Mouse (Mus musculus): ENCODE measurements around the gene Gp1bb. TPM values are rescaled to one million over a fixed set of nuclear protein-coding genes. Genes with fewer than 3 reads are reported as not detected.
A peak's percentile ranks its signal among the peaks of the same experiment; 100 is the strongest.

Gp1bb gene
- polyA plus RNA-seq, 1 experiment from 2014 or later = 3.2 TPM

DNA sequence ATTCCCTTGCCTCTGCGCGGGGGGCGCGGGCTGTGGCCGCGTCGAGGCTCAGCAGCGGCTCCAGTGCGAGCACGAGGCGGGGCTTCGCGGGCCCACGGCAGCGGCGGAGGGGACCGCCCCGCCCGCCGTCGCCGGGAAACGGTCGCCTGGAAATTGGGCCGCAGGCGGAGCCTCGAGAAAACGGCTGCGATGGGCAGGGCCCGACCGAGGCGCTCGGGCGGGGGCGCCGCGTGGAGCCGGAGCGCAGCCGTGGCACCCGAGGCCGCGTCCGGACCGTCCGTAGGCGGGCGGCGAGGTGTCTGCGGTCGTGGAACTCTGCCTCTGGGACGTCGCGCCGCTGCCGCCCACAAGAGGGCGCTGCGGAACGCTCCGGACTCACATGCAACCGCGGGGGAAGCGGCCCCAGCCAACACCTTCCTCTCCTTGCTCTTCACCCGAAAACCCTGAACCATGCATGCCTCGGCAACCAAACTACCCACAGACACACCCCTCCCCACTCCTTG is 4.2 kb upstream of the Gp1bb start, which contains the start of gene Gm49601:
Gene Gm49601, minus strand, starts transcription at position 52 of the 503 bp plus-strand sequence.
- Histone ChIP-seq H3K27me3 (ENCODE audit: poor library complexity, severe bottlenecking) (peaks cover 95% of the 10 kb centered on the region), H3K9me3 (no peaks in the 10 kb centered on the region), H3K27ac (peak within 1 kb of the TSS; percentile 63), H3K4me3 (peak within 1 kb of the TSS; percentile 61), H3K36me3 (replicated peaks) (peaks cover 31% of the 10 kb centered on the region), H3K4me1 (peaks cover 58% of the 10 kb centered on the region)
- under 1% methylated on average over 65 of the region's 65 CpGs for WGBS
- peak; percentile 83 for DNase-seq (ENCODE audit: extremely low spot score, low spot score)

DNA sequence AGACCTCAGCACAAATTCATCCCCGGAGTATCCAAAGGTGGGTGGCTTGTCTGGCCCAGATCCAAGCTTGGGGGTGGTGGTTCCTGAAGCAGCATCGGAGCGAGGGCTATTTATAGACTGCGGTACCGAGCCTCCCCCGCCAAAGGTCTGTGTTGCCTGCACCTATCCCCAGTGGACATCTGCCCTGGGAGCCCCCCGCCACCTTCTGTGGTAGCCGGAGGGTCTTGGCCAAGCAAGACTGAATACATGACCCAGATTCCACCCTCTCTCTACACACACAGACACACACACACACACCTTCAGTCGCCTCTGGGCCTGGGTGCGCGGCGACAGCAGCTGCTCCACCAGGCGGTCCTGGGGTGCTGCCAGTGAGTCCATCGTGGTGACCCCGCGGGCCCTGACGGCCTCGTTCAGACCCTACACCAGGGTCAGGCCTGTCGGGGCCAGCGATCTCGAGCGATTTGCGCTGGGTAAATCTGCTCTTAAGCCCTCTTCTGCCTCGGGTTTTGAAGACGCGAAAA is 3.6 kb upstream of the Gp1bb start:
- Histone ChIP-seq H3K27me3 (ENCODE audit: poor library complexity, severe bottlenecking) (peaks cover 95% of the 10 kb centered on the region), H3K4me1 (peaks cover 64% of the 10 kb centered on the region), H3K4me3 (peak overlapping the region; percentile 61), H3K9me3 (no peaks in the 10 kb centered on the region), H3K36me3 (replicated peaks) (peaks cover 31% of the 10 kb centered on the region), H3K27ac (peak overlapping the region; percentile 63)
- peak; percentile 33 for DNase-seq (ENCODE audit: extremely low spot score, low spot score)
- 7% methylated on average over 26 of the region's 26 CpGs for WGBS

DNA sequence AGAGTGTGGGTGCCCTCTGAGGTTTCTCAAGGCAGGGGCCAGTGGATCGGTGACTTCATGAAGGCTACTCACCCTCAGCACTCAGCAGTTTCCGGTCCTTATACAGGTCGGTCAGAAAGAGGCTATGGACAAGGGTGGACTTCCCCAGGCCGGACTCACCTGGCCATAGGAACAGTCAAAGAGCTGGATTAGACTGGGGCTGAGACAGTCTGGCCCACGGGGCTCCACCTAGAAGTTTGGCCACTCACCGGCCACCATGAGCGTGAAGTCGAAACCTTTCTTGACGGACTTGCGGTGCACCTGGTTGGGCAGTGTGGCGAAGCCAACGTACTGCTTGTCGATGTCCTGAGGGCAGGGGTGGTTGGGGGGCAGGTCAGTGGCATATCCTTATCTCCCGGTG is 2.9 kb upstream of the Gp1bb start:
- H3K27ac ChIP-seq = no peak overlapping the region
- DNase-seq (ENCODE audit: extremely low spot score, low spot score) = no peak
- no peaks in the 10 kb centered on the region for H3K9me3 ChIP-seq
- peaks cover 67% of the 10 kb centered on the region for H3K4me1 ChIP-seq
- peaks cover 95% of the 10 kb centered on the region for H3K27me3 ChIP-seq (ENCODE audit: poor library complexity, severe bottlenecking)
- H3K36me3 ChIP-seq (replicated peaks) = peaks cover 31% of the 10 kb centered on the region
- 28% methylated on average over 14 of the region's 14 CpGs for WGBS
- no peak overlapping the region for H3K4me3 ChIP-seq

GRCm38 (mm10) chr16:18624641-18625040 is 2.4 kb upstream of the Gp1bb start:
- WGBS = 9% methylated on average over 15 of the region's 15 CpGs

GRCm38 (mm10) chr16:18623751-18624540 is 1.7 kb upstream of the Gp1bb start:
- no peak for DNase-seq (ENCODE audit: extremely low spot score, low spot score)
- WGBS = 14% methylated on average over 15 of the region's 15 CpGs
- Histone ChIP-seq H3K4me3 (no peak overlapping the region), H3K4me1 (peaks cover 58% of the 10 kb centered on the region), H3K27me3 (ENCODE audit: poor library complexity, severe bottlenecking) (peaks cover 100% of the 10 kb centered on the region), H3K9me3 (no peaks in the 10 kb centered on the region), H3K36me3 (replicated peaks) (peaks cover 31% of the 10 kb centered on the region), H3K27ac (no peak overlapping the region)

More at GRCm38 (mm10) chr16:18624641-18625040, 2.4 kb upstream of the Gp1bb start:
- Histone ChIP-seq H3K4me1 (peaks cover 64% of the 10 kb centered on the region), H3K9me3 (no peaks in the 10 kb centered on the region), H3K4me3 (no peak overlapping the region), H3K27ac (no peak overlapping the region), H3K27me3 (ENCODE audit: poor library complexity, severe bottlenecking) (peaks cover 98% of the 10 kb centered on the region), H3K36me3 (replicated peaks) (peaks cover 31% of the 10 kb centered on the region)
- DNase-seq (ENCODE audit: extremely low spot score, low spot score) = no peak

GRCm38 (mm10) chr16:18622916-18623750 is 930 bp upstream of the Gp1bb start:
- Histone ChIP-seq H3K9me3 (no peaks in the 10 kb centered on the region), H3K36me3 (replicated peaks) (peaks cover 31% of the 10 kb centered on the region), H3K27me3 (ENCODE audit: poor library complexity, severe bottlenecking) (peaks cover 100% of the 10 kb centered on the region), H3K27ac (no peak overlapping the region), H3K4me3 (no peak overlapping the region), H3K4me1 (peaks cover 50% of the 10 kb centered on the region)
- WGBS = 9% methylated on average over 29 of the region's 29 CpGs
- peak; percentile 15 for DNase-seq (ENCODE audit: extremely low spot score, low spot score)

DNA sequence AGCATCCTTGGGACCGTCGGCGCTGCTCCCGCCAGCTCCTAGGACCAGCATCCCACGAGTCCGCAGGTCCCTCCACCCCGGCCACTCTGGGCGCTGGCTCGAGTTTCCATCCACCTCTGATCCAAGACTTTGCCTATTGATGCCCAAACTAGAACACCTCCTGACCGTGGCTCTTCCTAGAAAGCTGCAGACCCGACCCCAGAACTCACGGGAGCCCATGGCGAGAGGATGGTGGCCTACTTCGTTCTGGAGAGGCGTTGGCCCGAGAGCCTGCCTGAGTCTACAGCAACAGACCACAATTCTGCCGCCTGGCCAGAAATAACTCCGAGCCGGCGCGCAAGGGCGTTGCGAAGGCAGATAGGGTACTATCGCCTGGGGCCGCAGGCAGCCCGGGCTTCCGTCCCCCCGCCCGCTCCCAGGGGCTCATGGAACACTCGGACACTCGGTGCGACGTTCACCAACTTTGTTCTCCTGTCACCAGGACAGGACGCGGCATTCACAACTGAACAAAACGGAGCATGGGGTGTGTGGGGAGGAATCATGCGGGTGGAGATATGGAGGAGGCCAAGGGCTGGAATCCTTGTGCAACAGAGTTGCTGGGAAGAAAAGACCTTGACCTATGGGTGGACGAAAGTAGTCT is 721 bp downstream of the Gp1bb start:
- 2% methylated on average over 38 of the region's 38 CpGs for WGBS
- DNase-seq (ENCODE audit: extremely low spot score, low spot score) = peak; percentile 46

GRCm38 (mm10) chr16:18620601-18621361 is 1.4 kb downstream of the Gp1bb start:
- peak; percentile 36 for DNase-seq (ENCODE audit: extremely low spot score, low spot score)
- Histone ChIP-seq H3K4me1 (peaks cover 38% of the 10 kb centered on the region), H3K27me3 (ENCODE audit: poor library complexity, severe bottlenecking) (peaks cover 100% of the 10 kb centered on the region), H3K9me3 (no peaks in the 10 kb centered on the region), H3K36me3 (replicated peaks) (peaks cover 31% of the 10 kb centered on the region), H3K4me3 (peak overlapping the region; percentile 55), H3K27ac (peak overlapping the region; percentile 17; the same call in 1 of the 2 replicates)
- under 1% methylated on average over 74 of the region's 74 CpGs for WGBS

More for the DNA sequence above, 721 bp downstream of the Gp1bb start:
- Histone ChIP-seq H3K4me1 (peaks cover 45% of the 10 kb centered on the region), H3K4me3 (peak overlapping the region; percentile 55), H3K36me3 (replicated peaks) (peaks cover 31% of the 10 kb centered on the region), H3K9me3 (no peaks in the 10 kb centered on the region), H3K27me3 (ENCODE audit: poor library complexity, severe bottlenecking) (peaks cover 100% of the 10 kb centered on the region), H3K27ac (no peak overlapping the region)

GRCm38 (mm10) chr16:18620201-18620600 is 2.0 kb downstream of the Gp1bb start:
- 15% methylated on average over 6 of the region's 6 CpGs for WGBS
- H3K4me1 ChIP-seq = peaks cover 33% of the 10 kb centered on the region
- no peak overlapping the region for H3K27ac ChIP-seq
- H3K27me3 ChIP-seq (ENCODE audit: poor library complexity, severe bottlenecking) = peaks cover 98% of the 10 kb centered on the region
- peaks cover 31% of the 10 kb centered on the region for H3K36me3 ChIP-seq (replicated peaks)
- H3K4me3 ChIP-seq = peak overlapping the region; percentile 55
- no peak for DNase-seq (ENCODE audit: extremely low spot score, low spot score)
- no peaks in the 10 kb centered on the region for H3K9me3 ChIP-seq

GRCm38 (mm10) chr16:18619110-18619509 is 3.1 kb downstream of the Gp1bb start:
- no peak for DNase-seq (ENCODE audit: extremely low spot score, low spot score)
- Histone ChIP-seq H3K27me3 (ENCODE audit: poor library complexity, severe bottlenecking) (peaks cover 98% of the 10 kb centered on the region), H3K4me3 (no peak overlapping the region), H3K36me3 (replicated peaks) (peaks cover 22% of the 10 kb centered on the region), H3K4me1 (peaks cover 33% of the 10 kb centered on the region), H3K27ac (no peak overlapping the region), H3K9me3 (no peaks in the 10 kb centered on the region)
- WGBS = 52% methylated on average over 4 of the region's 4 CpGs

DNA sequence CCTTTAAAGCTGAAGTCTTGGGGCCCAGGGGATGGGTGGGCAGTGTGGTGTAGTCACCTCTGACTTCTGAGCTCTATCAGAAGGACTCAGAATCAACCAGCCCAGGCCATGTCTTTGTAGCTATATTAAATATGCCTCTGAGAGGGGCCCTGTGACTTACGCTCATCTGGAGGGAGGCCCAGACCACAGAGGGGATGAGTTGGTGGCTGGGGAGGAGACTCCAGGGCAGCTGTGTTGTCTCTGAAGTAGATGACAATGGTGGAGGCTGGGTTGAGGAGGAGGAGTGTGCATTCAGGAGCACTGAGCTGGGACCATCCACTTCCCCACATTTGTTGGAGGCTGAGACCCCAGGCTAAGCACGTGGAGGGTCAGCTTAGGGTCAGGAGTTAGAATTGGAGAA is 3.9 kb downstream of the Gp1bb start:
- Histone ChIP-seq H3K27ac (no peak overlapping the region), H3K4me3 (no peak overlapping the region), H3K4me1 (peaks cover 33% of the 10 kb centered on the region), H3K36me3 (replicated peaks) (peaks cover 13% of the 10 kb centered on the region), H3K9me3 (no peaks in the 10 kb centered on the region), H3K27me3 (ENCODE audit: poor library complexity, severe bottlenecking) (peaks cover 97% of the 10 kb centered on the region)
- 52% methylated on average over 2 of the region's 2 CpGs for WGBS
- no peak for DNase-seq (ENCODE audit: extremely low spot score, low spot score)

All from forebrain, embryonic 10.5 days (tissue).